Mouse (Mus musculus) hindbrain, embryonic 10.5 days (tissue): ENCODE data around the gene Atad2b. TPM values are rescaled to one million over a fixed set of nuclear protein-coding genes. Genes with fewer than 3 reads are reported as not detected.

Experiments
- polyA plus RNA-seq: library from polyadenylated mRNA; unstranded; fragments of >200 nt; fragmentation: Nextera tagmentation; extraction: Ambion mirVana; gene quantifications from 2 replicates; pipeline ENCODE4 v1.2.1, GENCODE M21; 2016

Atad2b gene
- polyA plus RNA-seq, 1 experiment from 2014 or later: 10.9 TPM

Other genes with a start within 250 kb of the Atad2b start
- 0.24 and 0.41 TPM in 2 replicates for gene Fam228a, start 178.9 kb upstream of the Atad2b start, polyA plus RNA-seq
- 2.4 and 3.0 TPM in 2 replicates for gene Pfn4, start 148.3 kb upstream of the Atad2b start, polyA plus RNA-seq
- gene Fam228b, start 148.1 kb upstream of the Atad2b start, polyA plus RNA-seq: 1.1 and 3.0 TPM in 2 replicates
- 314 and 329 TPM in 2 replicates for gene Sf3b6, start 99.8 kb upstream of the Atad2b start, polyA plus RNA-seq
- 8.4 and 14.4 TPM in 2 replicates for gene Fkbp1b, start 75.8 kb upstream of the Atad2b start, polyA plus RNA-seq
- 27.2 and 28.1 TPM in 2 replicates for gene Wdcp, start 74.0 kb upstream of the Atad2b start, polyA plus RNA-seq
- 4.1 and 4.7 TPM in 2 replicates for gene Mfsd2b, start 43.0 kb upstream of the Atad2b start, polyA plus RNA-seq
- gene Ubxn2a, start 9.6 kb upstream of the Atad2b start, polyA plus RNA-seq: 17.3 and 20.6 TPM in 2 replicates